Mouse (Mus musculus) stomach, postnatal 0 days (tissue): ENCODE measurements at regions not wholly inside any gene's neighbourhood (a gene's known extent, or its start where the extent isn't known, plus 50 kb on each side); places are given as distances from the start of the nearest gene placed in this dataset.

Experiments
- CTCF ChIP-seq: IDR thresholded peaks from 2 replicates; pipeline ENCODE4 v1.5.1; 2016; ENCODE audit warnings: antibody characterized with exemption, low read depth, mild to moderate bottlenecking, moderate library complexity
- EP300 ChIP-seq: optimal IDR thresholded peaks from 2 replicates; pipeline ENCODE3; 2016; ENCODE audit warnings: antibody characterized with exemption

DNA sequence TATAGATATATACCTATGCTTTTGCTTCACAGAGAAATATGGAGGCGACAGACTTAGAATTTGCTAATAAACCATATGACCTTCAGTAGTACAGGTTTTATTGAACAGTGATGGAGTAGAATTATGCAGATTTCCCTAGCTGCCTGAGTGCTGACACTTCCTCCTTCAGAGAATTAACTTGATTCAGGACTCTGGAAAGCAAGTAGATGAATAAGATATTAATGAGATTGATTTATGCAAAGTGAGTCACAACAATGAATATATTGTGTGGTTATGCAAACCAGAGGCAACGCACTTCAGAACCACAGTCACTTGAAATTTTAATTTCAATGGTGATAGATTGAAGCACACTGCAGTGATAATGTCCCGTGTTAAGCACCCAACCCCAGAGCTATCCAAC is 112.5 kb upstream of the Slc35f1 start:
- TF ChIP-seq CTCF, result no peak
- TF ChIP-seq EP300, result no peak
